Mouse (Mus musculus): ENCODE measurements around the gene Myadml2.
"Not testable (repeated sequence)": the region's sequence is repeated elsewhere in the genome, so short reads cannot be mapped to it uniquely, and the experiment has no call there.

Myadml2 gene

DNA sequence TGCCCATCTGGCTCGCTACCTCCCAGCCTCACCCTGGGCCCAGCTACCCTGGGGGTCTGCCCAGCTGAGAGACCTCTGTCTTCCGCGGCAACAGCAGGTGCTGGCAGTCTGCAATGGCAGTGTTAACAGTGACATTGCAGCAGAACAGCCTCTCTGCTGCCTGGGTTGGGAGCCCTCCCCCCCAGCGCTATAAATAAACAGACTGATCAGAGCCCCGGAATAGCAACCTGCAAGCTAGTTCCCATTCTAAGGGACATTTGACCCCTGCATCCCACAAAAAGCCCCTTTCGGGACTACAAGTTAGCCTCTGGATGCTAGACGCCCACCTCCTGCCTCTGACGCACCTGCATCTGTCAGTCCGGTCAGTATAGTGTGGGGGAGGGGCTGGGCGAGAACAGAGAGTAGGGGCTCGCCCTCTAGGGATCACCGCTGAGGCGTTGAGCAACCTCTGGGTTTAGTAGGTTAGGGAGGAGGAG, at the start of gene Myadml2:
Gene Myadml2 (minus strand): TSS at position 158 of the 476 bp plus-strand sequence.
- no peak for DNase-seq (ENCODE audit: low read depth)

GRCm38 (mm10) chr11:120697741-120698140, 49.8 kb upstream of the Myadml2 start:
- no peak for DNase-seq (ENCODE audit: low read depth)

DNA sequence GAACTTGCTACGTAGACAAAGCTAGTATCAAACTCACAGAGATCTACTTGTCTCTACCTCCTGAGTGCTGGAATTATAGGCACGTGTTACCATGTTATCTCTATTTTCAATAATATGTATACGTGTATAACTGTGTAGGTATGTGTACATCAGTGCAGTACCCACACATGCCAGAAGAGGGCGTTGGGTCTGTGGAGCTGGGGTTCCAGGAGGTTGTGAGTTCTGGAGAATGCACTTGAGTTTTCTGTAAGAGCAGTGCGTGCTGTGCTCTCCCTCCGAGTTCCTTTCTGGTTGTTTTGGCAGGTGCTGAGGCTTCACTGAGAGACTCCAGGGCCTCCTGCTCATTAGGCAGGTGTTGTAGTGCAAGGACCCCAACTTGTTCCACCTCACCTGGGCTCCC, 48.6 kb upstream of the Myadml2 start:
- no peak for DNase-seq (ENCODE audit: low read depth)

- DNase-seq (ENCODE audit: low read depth) = no peak
Observed at GRCm38 (mm10) chr11:120695641-120696040, 47.7 kb upstream of the Myadml2 start.

- no peak for DNase-seq (ENCODE audit: low read depth)
Observed at GRCm38 (mm10) chr11:120695184-120695583, 47.2 kb upstream of the Myadml2 start.

GRCm38 (mm10) chr11:120693461-120693860, 45.5 kb upstream of the Myadml2 start:
- no peak for DNase-seq (ENCODE audit: low read depth)

DNA sequence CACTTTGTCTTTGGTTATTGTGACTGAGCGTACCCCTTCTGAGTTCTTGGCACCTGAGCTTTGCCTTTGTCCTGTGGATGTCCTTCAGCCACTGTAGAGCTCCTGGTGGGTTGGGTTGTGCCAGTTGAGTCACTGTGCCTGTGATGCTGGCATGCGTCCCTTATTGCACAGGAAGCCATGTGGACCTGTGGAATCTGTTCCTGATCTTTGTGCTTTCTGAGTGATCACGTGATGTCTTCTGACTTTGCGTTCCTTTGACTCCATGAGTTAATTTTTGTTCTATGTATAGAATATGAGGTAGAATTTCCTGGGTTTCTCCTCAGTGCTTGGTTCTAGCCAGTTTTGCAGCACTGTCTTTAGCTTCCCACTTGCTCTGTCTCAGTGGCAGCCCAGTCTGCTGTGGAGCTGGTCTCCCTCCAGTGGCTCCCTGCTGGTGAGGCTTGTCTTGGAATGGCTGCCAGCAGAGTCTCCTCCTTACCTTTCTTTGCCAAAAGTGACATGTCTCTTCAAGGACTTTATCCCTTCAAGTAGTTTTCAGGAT, 44.6 kb upstream of the Myadml2 start:
- no peak for DNase-seq (ENCODE audit: low read depth)

GRCm38 (mm10) chr11:120689365-120689764, 41.4 kb upstream of the Myadml2 start:
- DNase-seq (ENCODE audit: low read depth) = no peak

DNA sequence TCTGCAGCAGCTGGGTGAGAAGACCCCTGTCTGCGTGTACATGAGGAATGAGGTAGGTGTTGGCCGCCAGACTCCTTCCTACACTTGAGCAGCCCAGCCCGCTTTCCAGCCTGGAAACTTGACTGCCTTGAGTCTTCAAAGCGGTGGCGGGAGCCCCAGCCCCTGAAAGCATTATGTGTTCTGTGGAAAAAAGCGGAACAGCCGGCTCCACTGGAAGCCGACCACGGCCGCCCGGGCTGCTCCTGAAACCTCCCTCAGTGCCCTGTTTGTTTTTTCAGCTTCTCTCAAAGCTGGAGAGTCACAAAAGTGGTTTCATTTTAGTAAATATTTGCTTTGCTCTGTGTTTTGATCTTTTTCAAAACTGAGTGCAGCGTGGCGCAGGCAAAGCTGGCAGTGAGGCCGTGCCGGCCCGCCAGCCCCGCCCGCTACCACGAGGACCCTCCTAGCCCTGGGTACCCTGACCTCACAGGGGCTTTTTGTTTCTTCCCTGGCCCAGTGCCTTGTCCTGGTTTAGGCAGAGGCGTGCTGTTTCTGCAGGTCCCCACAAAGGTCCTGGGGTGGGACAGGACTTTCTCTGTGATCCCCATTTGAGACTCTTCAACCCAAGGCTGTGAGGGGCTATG, 38.8 kb upstream of the Myadml2 start:
- DNase-seq (ENCODE audit: low read depth) = no peak

- DNase-seq (ENCODE audit: low read depth) = no peak
Observed at GRCm38 (mm10) chr11:120684660-120685059, 36.7 kb upstream of the Myadml2 start.

- no peak for DNase-seq (ENCODE audit: low read depth)
Observed at GRCm38 (mm10) chr11:120684086-120684485, 36.1 kb upstream of the Myadml2 start.

DNA sequence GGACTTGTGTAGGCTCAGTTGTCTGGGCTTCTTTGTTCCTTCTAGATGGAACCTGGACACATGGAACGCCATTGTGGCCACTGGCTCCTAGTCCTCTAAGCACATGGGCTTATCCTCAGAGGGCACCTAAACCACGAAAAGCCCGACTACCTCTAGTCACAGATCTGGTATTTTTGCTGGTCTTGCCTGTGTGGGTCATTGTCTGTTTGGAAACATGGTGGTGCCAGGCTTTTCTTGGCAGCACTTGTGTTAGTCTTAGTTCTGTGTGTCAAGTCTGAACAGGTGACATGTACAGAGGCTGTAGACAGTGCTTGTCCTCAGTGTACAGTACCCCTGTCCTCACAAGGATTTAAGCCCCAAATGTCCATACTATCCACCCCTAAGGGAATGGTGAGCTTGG, 35.6 kb upstream of the Myadml2 start:
- no peak for DNase-seq (ENCODE audit: low read depth)

DNA sequence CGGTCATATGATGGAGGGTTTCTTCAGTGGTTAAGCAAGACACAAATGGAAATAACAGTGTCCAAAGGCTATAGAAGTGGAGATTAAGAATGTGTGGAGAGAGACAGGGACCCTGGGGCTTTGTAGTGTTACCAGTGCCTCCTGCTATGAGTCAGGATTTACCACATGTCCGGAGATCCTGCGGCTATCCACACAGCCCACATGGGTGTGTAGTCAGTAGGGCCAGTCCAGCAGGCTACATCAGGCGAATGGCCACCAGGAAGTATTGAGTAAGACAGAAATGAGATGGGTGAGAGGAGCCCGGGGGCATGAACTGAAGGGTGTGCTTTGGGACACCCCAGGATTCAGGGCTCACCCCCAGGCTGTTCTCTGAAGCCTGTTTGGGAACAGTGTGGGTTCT, 34.7 kb upstream of the Myadml2 start:
- DNase-seq (ENCODE audit: low read depth) = no peak

DNA sequence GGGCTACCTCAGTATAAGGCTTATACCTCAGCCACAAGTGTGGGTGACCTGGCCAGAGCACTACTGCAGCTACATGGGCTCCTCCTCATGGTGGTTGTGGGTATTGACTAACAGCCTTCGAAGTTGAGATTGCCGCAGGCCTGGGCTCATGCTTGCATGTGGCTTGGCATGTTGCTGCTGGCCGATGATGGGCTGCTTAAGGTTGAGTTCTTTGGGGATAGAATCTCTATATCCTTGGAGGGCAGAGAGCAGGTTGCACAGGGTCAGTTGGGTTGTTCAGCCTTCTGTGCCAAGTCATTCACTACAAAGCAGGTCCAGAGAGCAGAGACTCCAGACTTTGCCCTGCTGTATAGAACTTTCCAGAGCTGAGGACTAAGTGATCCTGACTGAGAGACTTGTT, 32.0 kb upstream of the Myadml2 start:
- no peak for DNase-seq (ENCODE audit: low read depth)

GRCm38 (mm10) chr11:120676951-120677350, 29.0 kb upstream of the Myadml2 start:
- no peak for DNase-seq (ENCODE audit: low read depth)

GRCm38 (mm10) chr11:120675875-120676274, 27.9 kb upstream of the Myadml2 start:
- DNase-seq (ENCODE audit: low read depth) = not testable (repeated sequence)

DNA sequence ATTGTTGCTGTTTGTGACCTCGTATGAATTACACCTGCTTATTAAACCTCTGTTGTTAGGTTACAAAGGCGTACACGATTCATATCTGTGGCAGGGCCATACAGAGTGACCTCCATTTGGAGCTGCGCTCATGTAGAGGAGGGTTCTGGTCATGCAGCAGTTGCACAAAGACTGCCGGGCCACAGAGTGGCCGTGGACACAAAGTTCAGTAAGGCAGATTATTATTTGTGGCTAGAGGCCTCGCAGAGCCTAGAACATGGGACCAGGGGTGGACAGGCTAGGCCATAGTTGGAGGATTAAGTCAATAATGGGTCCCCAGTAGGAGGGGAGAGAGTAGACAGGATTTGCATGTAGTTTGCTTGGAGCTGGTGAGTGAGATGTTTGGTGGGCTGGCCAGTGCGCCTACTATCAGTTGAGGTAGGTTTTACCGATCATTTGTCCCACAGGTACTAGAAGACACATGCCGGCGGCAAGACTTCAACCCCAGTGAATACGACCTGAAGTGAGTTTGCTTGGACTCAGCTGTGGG, 25.7 kb upstream of the Myadml2 start:
- DNase-seq (ENCODE audit: low read depth) = no peak

GRCm38 (mm10) chr11:120672687-120673593, 25.0 kb upstream of the Myadml2 start, which contains the start of gene Aspscr1:
TSS of gene Aspscr1 (plus strand) at chr11:120672973.
- DNase-seq (ENCODE audit: low read depth) = peak; percentile 92

- DNase-seq (ENCODE audit: low read depth) = no peak
Observed at GRCm38 (mm10) chr11:120666617-120667016, 18.7 kb upstream of the Myadml2 start.

- no peak for DNase-seq (ENCODE audit: low read depth)
Observed at GRCm38 (mm10) chr11:120665406-120665805, 17.4 kb upstream of the Myadml2 start.

- DNase-seq (ENCODE audit: low read depth) = no peak
Observed at GRCm38 (mm10) chr11:120663714-120664113, 15.8 kb upstream of the Myadml2 start.

DNA sequence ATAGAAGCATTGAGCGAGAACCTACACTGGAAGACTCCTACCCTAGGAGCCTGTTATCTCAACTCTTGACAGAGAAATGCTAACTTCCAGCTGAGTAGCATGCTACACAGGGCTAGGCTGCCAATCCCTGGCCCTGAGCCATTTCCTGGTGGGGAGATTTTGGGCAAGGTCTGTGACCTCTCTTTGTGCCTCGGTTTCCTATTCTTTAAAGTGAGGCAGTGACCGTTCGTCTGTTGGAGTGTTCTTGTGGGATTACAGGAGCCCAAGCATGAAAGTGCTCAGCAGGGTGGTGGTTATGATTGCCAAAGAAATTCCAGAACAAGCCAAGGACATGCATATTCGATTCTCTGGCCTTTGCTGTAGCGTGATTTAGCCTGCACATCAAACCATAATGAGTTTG, 14.8 kb upstream of the Myadml2 start:
- DNase-seq (ENCODE audit: low read depth) = no peak

- no peak for DNase-seq (ENCODE audit: low read depth)
Observed at GRCm38 (mm10) chr11:120661076-120661460, 13.1 kb upstream of the Myadml2 start, which contains the start of gene Notum. TSS of gene Notum (minus strand) at chr11:120661175.
